Mouse (Mus musculus): Measurements from ENCODE around the gene Zc3h15. TPM values are rescaled to one million over a fixed set of nuclear protein-coding genes. Genes with fewer than 3 reads are reported as not detected.
"Not testable (repeated sequence)": the region's sequence is repeated elsewhere in the genome, so short reads cannot be mapped to it uniquely, and the experiment has no call there.

Zc3h15 gene
- total RNA-seq, 2 experiments from 2014 or later, result 143 to 148 TPM

DNA sequence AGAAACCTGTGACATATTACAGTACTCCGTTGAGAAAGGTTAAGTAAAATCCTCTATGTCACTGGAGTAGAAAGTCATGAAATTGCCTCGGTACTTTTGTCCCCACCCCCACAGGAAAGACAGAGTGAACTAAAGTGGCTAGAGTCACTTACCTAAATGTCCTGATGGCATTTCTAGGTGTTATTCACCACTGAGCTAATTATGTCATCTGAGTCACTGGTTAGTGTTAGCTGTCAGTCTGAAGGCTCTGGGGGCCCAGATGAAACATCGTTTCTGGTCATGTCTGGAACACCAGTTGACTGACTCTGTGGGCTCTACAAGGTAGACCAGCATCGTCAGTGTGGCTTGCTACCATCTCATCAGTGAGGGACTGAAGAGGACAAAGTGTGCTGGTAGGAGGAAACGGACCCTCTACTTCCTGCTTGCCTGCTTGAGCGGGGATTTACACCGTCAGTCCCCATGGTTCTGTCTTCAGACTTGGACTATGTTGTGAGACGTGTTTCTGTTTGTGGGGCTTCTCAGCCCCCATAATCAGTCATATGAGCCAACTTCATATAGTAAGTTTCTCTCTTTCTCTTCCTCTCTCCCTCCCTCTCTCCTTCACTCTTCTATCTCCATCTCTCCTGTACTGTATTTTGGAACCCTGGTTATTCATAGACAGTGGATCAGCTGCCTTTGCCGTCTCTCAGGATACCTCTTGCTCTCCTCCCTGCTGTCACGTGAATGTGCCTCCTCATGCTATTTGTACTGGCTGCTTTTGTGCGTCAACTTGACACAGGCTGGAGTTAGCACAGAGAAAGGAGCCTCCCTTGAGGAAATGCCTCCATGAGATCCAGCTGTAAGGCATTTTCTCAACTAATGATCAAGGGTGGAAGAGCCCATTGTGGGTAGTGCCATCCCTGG lies 51.4 kb downstream of the Zc3h15 start:
- no peak for DNase-seq (ENCODE audit: extremely low spot score in 1 of 2, low spot score in 2 of 2)
- intact Hi-C loops (cut with DNase I), result no loop called here
- TF ChIP-seq CTCF (IDR thresholded peaks at IDR 0.05), result no peak

DNA sequence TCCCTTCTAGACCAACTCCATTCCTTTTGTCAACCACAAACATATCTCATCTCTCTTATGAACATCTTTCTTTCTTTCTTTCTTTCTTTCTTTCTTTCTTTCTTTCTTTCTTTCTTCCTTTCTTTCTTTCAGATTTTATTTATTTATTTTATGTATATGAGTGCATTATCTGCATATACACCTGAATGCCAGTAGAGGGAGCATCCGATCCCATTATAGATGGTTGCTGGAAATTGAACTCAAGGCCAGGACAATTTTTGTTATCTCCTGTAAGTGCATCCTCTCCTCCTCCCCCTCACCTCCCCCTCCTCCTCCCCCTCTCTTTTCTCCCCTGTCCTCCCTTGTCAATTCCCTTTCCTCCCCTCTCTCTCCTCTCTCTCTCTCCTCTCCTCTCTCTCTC lies 54.2 kb downstream of the Zc3h15 start:
- intact Hi-C loops (cut with DNase I), result no loop called here
- no peak for DNase-seq (ENCODE audit: extremely low spot score in 1 of 2, low spot score in 2 of 2)
- Histone ChIP-seq H3K4me3 (no peak overlapping the region), H3K27ac (no peak overlapping the region)
- TF ChIP-seq CTCF (IDR thresholded peaks at IDR 0.05), result peak; percentile 23

More for the DNA sequence above, 51.4 kb downstream of the Zc3h15 start:
- no peak overlapping the region for H3K27ac ChIP-seq
- H3K4me3 ChIP-seq, result no peak overlapping the region

DNA sequence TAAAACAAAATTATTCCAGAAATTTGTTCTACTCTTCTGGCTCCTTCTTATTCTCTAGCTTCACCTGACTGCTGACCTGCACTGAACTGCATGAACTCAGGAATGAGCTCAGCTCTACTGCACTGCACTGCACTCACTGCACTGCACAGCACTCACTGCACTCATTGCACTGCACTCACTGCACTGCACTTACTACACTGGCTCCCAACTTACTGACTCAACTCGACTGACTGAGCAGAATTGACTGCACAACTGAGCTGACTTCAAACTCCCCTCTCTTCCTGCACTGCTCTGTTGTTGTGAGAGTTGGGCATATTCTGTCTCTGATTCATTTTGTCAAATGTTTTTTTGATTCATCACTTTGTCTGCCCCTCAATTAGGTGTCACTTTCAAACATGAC lies 55.1 kb downstream of the Zc3h15 start:
- no peak overlapping the region for H3K4me3 ChIP-seq
- DNase-seq (ENCODE audit: extremely low spot score in 1 of 2, low spot score in 2 of 2), result no peak
- TF ChIP-seq CTCF (IDR thresholded peaks at IDR 0.05), result no peak
- H3K27ac ChIP-seq, result no peak overlapping the region
- intact Hi-C loops (cut with DNase I), result no loop called here

- intact Hi-C loops (cut with DNase I), result no loop called here
- DNase-seq (ENCODE audit: extremely low spot score in 1 of 2, low spot score in 2 of 2), result no peak
- no peak overlapping the region for H3K4me3 ChIP-seq
- H3K27ac ChIP-seq, result no peak overlapping the region
- TF ChIP-seq CTCF (IDR thresholded peaks at IDR 0.05), result no peak
Measured at GRCm38 (mm10) chr2:83700667-83701066, 56.4 kb downstream of the Zc3h15 start.

- H3K4me3 ChIP-seq, result no peak overlapping the region
- intact Hi-C loops (cut with DNase I), result no loop called here
- TF ChIP-seq CTCF (IDR thresholded peaks at IDR 0.05), result no peak
- no peak overlapping the region for H3K27ac ChIP-seq
- no peak for DNase-seq (ENCODE audit: extremely low spot score in 1 of 2, low spot score in 2 of 2)
Measured at GRCm38 (mm10) chr2:83702411-83702810, 58.2 kb downstream of the Zc3h15 start.

DNA sequence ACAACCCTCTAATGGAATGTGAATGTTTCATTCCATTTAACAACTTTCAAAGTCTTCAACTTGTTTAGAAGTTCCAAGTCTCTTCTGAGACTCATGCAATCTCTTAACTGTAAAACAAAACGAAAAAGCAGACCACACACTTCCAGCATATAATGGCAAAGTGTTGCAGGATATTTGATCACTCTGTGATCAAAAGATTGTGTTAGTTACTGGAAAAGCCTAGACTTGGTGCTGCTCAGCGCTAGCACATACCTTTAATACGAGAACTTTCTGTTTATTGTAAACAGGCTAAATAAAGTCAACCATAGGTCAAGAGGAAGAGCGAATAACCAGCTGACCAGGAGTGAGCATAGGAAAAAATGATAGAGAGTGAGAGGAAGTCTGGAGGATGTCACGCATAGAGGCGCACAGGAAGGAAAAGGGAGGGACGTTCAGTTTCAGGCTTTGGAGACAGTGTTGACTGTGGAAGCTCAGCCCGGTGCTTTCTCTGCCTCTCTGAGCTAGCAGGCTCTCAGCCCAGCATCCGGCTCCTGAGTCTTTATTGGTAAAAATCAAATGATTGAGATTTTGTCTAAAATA lies 61.4 kb downstream of the Zc3h15 start:
- no peak for DNase-seq (ENCODE audit: extremely low spot score in 1 of 2, low spot score in 2 of 2)
- no peak for TF ChIP-seq CTCF (IDR thresholded peaks at IDR 0.05)
- no peak overlapping the region for H3K4me3 ChIP-seq
- H3K27ac ChIP-seq, result no peak overlapping the region
- intact Hi-C loops (cut with DNase I), result no loop called here

DNA sequence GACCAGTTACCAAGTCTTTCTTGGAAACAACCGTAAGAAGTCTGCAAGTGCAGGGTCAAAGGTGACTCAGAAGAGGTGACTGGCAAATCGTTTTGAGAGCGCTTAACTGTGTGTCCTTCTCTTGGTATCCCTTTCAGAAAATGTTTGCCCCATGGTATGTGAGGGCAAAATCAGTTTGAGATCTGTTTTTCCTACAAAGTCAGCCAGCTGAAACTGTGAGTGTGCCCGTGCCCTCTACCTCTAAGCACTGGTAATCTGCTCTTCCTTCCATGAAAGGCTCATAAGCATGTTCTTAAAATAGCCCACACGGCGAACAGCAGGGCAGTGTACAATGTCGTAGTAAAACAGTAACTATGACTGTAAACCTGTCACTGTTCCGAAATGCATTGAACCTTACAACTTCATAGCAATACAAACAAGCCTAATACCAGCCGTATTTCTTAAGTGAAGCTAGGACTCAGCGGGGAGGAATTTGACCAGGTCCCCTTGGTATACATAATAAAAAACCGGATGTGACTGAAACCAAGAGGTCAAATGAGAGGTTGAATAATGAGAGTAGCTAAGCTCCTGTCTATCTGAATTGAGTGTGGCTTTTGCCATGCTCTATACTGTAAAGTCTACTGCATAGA lies 65.8 kb downstream of the Zc3h15 start:
- intact Hi-C loops (cut with DNase I), result no loop called here
- no peak for TF ChIP-seq CTCF (IDR thresholded peaks at IDR 0.05)
- H3K4me3 ChIP-seq, result no peak overlapping the region
- H3K27ac ChIP-seq, result no peak overlapping the region
- no peak for DNase-seq (ENCODE audit: extremely low spot score in 1 of 2, low spot score in 2 of 2)

DNA sequence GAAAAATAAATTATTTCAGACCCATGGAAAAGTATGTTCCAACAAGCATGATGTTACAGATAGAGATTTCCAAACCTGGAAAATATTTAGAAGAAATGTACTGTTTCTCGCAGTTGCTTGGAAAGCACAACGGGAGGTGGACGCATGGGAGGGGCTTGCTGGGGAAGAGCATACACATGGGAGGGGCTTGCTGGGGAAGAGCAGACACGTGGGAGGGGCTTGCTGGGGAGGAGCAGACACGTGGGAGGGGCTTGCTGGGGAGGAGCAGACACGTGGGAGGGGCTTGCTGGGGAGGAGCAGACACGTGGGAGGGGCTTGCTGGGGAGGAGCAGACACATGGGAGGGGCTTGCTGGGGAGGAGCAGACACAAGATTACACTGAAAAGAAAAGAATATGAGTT lies 69.0 kb downstream of the Zc3h15 start:
- intact Hi-C loops (cut with DNase I); DNase-seq (ENCODE audit: extremely low spot score in 1 of 2, low spot score in 2 of 2); H3K4me3 ChIP-seq; H3K27ac ChIP-seq: not testable (repeated sequence)

DNA sequence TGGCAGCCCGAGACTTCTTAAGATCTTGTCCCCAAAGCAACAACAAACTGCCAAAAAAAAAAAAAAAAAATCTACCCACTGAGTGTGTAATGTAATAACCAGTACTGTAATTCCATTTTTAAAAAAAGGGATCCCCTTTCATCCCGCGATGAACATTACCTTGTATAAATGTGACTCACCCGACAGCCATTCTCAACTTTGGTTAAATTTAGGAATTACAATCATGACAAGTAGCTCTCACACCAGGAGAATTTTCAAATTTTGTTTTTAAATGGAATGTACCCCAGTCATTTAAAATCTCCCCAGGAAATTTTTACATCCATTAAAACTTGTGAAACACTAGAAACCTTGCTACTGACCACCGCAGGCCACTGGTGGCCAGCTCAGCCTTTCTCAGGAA lies 69.7 kb downstream of the Zc3h15 start:
- intact Hi-C loops (cut with DNase I), result no loop called here
- Histone ChIP-seq H3K4me3 (no peak overlapping the region), H3K27ac (no peak overlapping the region)
- TF ChIP-seq CTCF (IDR thresholded peaks at IDR 0.05), result no peak
- no peak for DNase-seq (ENCODE audit: extremely low spot score in 1 of 2, low spot score in 2 of 2)

Other genes starting within 250 kb of the Zc3h15 start
- gene Itgav, start 80.0 kb downstream of the Zc3h15 start, total RNA-seq (2021), result 100 to 1,000 TPM; 135 to 149 TPM
- gene Fam171b, start 168.2 kb downstream of the Zc3h15 start, total RNA-seq (2021), result 100 to 1,000 TPM; 204 to 206 TPM